13 mouse cellular contexts compared by ENCODE assay signal in genomic region chr16:32951074-32951473, GRCm38 (mm10). TPM values are rescaled to one million over a fixed set of nuclear protein-coding genes. Genes with fewer than 3 reads are reported as not detected.
A peak's percentile ranks its signal among the peaks of the same experiment; 100 is the strongest.
DNase-seq lines count a peak whose midpoint lies in the region; ATAC-seq and TF ChIP-seq lines count a peak whose summit lies in the region.
"Had no signal": no experiment of that assay in that cellular context is flagged by ENCODE, and none has a peak within 500 bp of the region (broad histone marks: within the 10 kb centered on the region; RNA-seq: fewer than 3 reads in every experiment).

No protein-coding gene starts in this region.

- peak; percentile 54 for TF ChIP-seq CTCF in intestine, postnatal 0 days (IDR thresholded peaks at IDR 0.05; ENCODE audit: low read depth)
- TF ChIP-seq CTCF in spleen, adult 2 months (IDR thresholded peaks at IDR 0.05; ENCODE audit: extremely low read depth, insufficient read depth, insufficient read length, insufficient replicate concordance) = peak; percentile 19; the same call in 1 of the 2 replicates

- no peak overlapping the region for H3K4me3 ChIP-seq in intestine, postnatal 0 days (ENCODE audit: low read depth, low read length)
- no peak overlapping the region for H3K4me3 ChIP-seq in intestine, embryonic 15.5 days (replicated peaks)
- H3K4me3 ChIP-seq in spleen, adult 2 months (ENCODE audit: extremely low read depth, insufficient read depth, insufficient read length) = no peak overlapping the region
- no peak overlapping the region for H3K4me3 ChIP-seq in ES-E14 (ENCODE audit: insufficient read depth in 1 of 2, low read depth in 1 of 2, low read length in 2 of 2, poor library complexity in 1 of 2, severe bottlenecking in 1 of 2)
- H3K4me3 ChIP-seq: embryonic facial prominence, embryonic 10.5 days; hindbrain, embryonic 15.5 days; liver, embryonic 13.5 days had no signal

- no peak overlapping the region for H3K4me2 ChIP-seq in intestine, postnatal 0 days (replicated peaks; ENCODE audit: low read depth)
- H3K4me2 ChIP-seq in intestine, embryonic 15.5 days (replicated peaks) = no peak overlapping the region
- H3K4me2 ChIP-seq: hindbrain, embryonic 15.5 days; liver, embryonic 13.5 days had no signal

- H3K27me3 ChIP-seq in intestine, postnatal 0 days (replicated peaks; ENCODE audit: control insufficient read depth, insufficient read depth, low read length) = no peaks in the 10 kb centered on the region
- H3K27me3 ChIP-seq in intestine, embryonic 15.5 days (replicated peaks) = no peaks in the 10 kb centered on the region
- H3K27me3 ChIP-seq in spleen, adult 2 months (ENCODE audit: control insufficient read depth, insufficient read depth, low read length) = no peaks in the 10 kb centered on the region
- H3K27me3 ChIP-seq: hindbrain, embryonic 15.5 days; liver, embryonic 13.5 days had no signal

- H3K9ac ChIP-seq in intestine, postnatal 0 days (ENCODE audit: low read depth, low read length) = no peak overlapping the region
- no peak overlapping the region for H3K9ac ChIP-seq in intestine, embryonic 15.5 days
- no peak overlapping the region for H3K9ac ChIP-seq in ES-E14 (ENCODE audit: insufficient read depth, low read depth, low read length, poor library complexity, severe bottlenecking)
- H3K9ac ChIP-seq: hindbrain, embryonic 15.5 days; liver, embryonic 13.5 days had no signal

- H3K9me3 ChIP-seq in intestine, postnatal 0 days (ENCODE audit: control insufficient read depth) = no peaks in the 10 kb centered on the region
- no peaks in the 10 kb centered on the region for H3K9me3 ChIP-seq in intestine, embryonic 15.5 days
- H3K9me3 ChIP-seq in ES-E14 (ENCODE audit: control insufficient read depth, insufficient read depth, low read depth, low read length) = no peaks in the 10 kb centered on the region
- H3K9me3 ChIP-seq: hindbrain, embryonic 15.5 days; liver, embryonic 13.5 days had no signal

- 97% methylated on average over 2 of the region's 2 CpGs for WGBS in intestine, postnatal 0 days
- WGBS in intestine, embryonic 15.5 days = 85% methylated on average over 2 of the region's 2 CpGs
- 94% methylated on average over 2 of the region's 2 CpGs for WGBS in spleen, adult 2 months

- no peak overlapping the region for H3K27ac ChIP-seq in intestine, postnatal 0 days (ENCODE audit: low read depth, low read length)
- H3K27ac ChIP-seq in intestine, embryonic 15.5 days = no peak overlapping the region
- H3K27ac ChIP-seq in spleen, adult 2 months (ENCODE audit: insufficient read depth, low read length) = no peak overlapping the region
- H3K27ac ChIP-seq in ES-E14 (ENCODE audit: insufficient read depth, low read depth, low read length, poor library complexity, severe bottlenecking) = no peak overlapping the region
- H3K27ac ChIP-seq: embryonic facial prominence, embryonic 10.5 days; hindbrain, embryonic 15.5 days; liver, embryonic 13.5 days had no signal

- H3K4me1 ChIP-seq in intestine, postnatal 0 days (replicated peaks; ENCODE audit: control insufficient read depth, insufficient read depth, low read length) = no peaks in the 10 kb centered on the region
- H3K4me1 ChIP-seq in intestine, embryonic 15.5 days (replicated peaks) = no peaks in the 10 kb centered on the region
- peaks cover 12% of the 10 kb centered on the region; the same call in 1 of the 2 replicates for H3K4me1 ChIP-seq in spleen, adult 2 months (ENCODE audit: control insufficient read depth, insufficient read depth, insufficient read length)
- 0 out of 4 replicates have a peak, but pooled peaks cover 1 to 2% of the 10 kb centered on the region in 2 experiments for H3K4me1 ChIP-seq in ES-E14 (ENCODE audit: control insufficient read depth in 2 of 2, insufficient read depth in 2 of 2, low read length in 2 of 2, poor library complexity in 1 of 2)
- H3K4me1 ChIP-seq: liver, embryonic 13.5 days had no signal

- no peak for DNase-seq in spleen, adult 2 months (ENCODE audit: low read depth in 1 of 2, low spot score in 2 of 2)
- DNase-seq in spleen, adult 18-20 months = no peak
- DNase-seq in ES-E14 (ENCODE audit: low read depth, low spot score) = peak; percentile 42
- DNase-seq in naive thymus-derived CD4-positive, alpha-beta T cell, adult 2 months (ENCODE audit: low read depth) = peak; percentile 54
- DNase-seq in cerebellum, postnatal 36 days = no peak
- no peak for DNase-seq in right cerebral cortex, postnatal 4 days
- DNase-seq: cerebellum, adult 9-10 months; kidney, postnatal 10 days; liver, embryonic 13.5 days had no signal

- no peak for ATAC-seq in intestine, postnatal 0 days
- ATAC-seq in intestine, embryonic 15.5 days = no peak

- peaks cover 22% of the 10 kb centered on the region; the same call in 1 of the 2 replicates for H3K36me3 ChIP-seq in intestine, postnatal 0 days (ENCODE audit: control insufficient read depth, insufficient read depth)
- H3K36me3 ChIP-seq in intestine, embryonic 15.5 days = no peaks in the 10 kb centered on the region
- H3K36me3 ChIP-seq in spleen, adult 2 months (ENCODE audit: control insufficient read depth, insufficient read depth, low read length) = peaks cover 9% of the 10 kb centered on the region
- H3K36me3 ChIP-seq in ES-E14 (ENCODE audit: control insufficient read depth, insufficient read depth, low read length, poor library complexity, severe bottlenecking) = no peaks in the 10 kb centered on the region; the same call in 1 of the 2 replicates

- no peak for TF ChIP-seq POLR2A in spleen, adult 2 months (IDR thresholded peaks at IDR 0.05; ENCODE audit: low read depth, low read length)

- in situ Hi-C loops in ES-E14 (cut with MboI; ENCODE audit: low sequenced_read_pairs in 2 of 2, unreplicated experiment in 2 of 2) = no loop called here

TF ChIP-seq in ES-E14, 5 proteins besides CTCF, POLR2A, EP300 and RAD21:
- TF ChIP-seq HCFC1 (IDR thresholded peaks at IDR 0.05; ENCODE audit: borderline replicate concordance, insufficient read depth, low read length) (no peak), MAFK (IDR thresholded peaks at IDR 0.05; ENCODE audit: insufficient read depth, low read depth, low read length) (no peak), ZC3H11A (IDR thresholded peaks at IDR 0.05; ENCODE audit: borderline replicate concordance, low read depth, low read length) (no peak), ZNF384 (IDR thresholded peaks at IDR 0.05; ENCODE audit: low read depth, low read length) (no peak), CHD2 (IDR thresholded peaks at IDR 0.05; ENCODE audit: low read depth, low read length) (no peak)

RNA-seq across cellular contexts. Expression of gene Lrch3, which starts 37.2 kb away (rescaled TPM):
- 7.8 and 8.4 TPM in 2 replicates for polyA plus RNA-seq in intestine, postnatal 0 days (2015; fragmentation: Nextera tagmentation; extraction: Ambion mirVana)
- 14.6 and 15.3 TPM in 2 replicates for polyA plus RNA-seq in intestine, embryonic 15.5 days (2015; fragmentation: Nextera tagmentation; extraction: Ambion mirVana)
- polyA plus RNA-seq in spleen, adult 2 months (2012; rRNA removed) = 16.9 and 20.1 TPM in 2 replicates
- total RNA-seq in ES-E14 (2012; rRNA removed) = 11.0 and 15.8 TPM in 2 replicates

Comparison
In these comparisons a context has a peak if more than half of its experiments do, and no peak if none do; other contexts are left out.
1. DNase-seq: peak in ES-E14 (single experiment) and naive thymus-derived CD4-positive, alpha-beta T cell, adult 2 months (single experiment); none in spleen, adult 2 months (0 of 2), spleen, adult 18-20 months (0 of 2), cerebellum, postnatal 36 days (0 of 2) and right cerebral cortex, postnatal 4 days (single experiment).